Mouse (Mus musculus) right cerebral cortex, postnatal 4 days (tissue): ENCODE measurements around the gene Srxn1.

Experiments used
- DNase-seq: peaks from one replicate; pipeline ENCODE4 v3.0.0-alpha.2; 2022

Srxn1 gene

GRCm38 (mm10) chr2:152090486-152090885, 14.8 kb upstream of the Srxn1 start:
- DNase-seq, result no peak

GRCm38 (mm10) chr2:152091342-152092056, 13.8 kb upstream of the Srxn1 start:
- no peak for DNase-seq

GRCm38 (mm10) chr2:152092927-152093326, 12.4 kb upstream of the Srxn1 start:
- DNase-seq, result no peak

DNA sequence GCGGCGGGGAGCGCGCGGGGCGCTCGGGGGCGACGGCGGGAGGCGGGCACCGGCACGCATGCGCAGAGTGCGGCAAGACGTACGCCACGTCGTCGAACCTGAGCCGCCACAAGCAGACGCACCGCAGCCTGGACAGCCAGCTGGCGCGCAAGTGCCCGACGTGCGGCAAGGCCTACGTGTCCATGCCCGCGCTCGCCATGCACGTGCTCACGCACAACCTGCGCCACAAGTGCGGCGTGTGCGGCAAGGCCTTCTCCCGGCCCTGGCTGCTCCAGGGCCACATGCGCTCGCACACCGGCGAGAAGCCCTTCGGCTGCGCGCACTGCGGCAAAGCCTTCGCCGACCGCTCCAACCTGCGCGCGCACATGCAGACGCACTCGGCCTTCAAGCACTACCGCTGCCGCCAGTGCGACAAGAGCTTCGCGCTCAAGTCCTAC, 11.9 kb upstream of the Srxn1 start:
- DNase-seq, result peak; percentile 73

DNA sequence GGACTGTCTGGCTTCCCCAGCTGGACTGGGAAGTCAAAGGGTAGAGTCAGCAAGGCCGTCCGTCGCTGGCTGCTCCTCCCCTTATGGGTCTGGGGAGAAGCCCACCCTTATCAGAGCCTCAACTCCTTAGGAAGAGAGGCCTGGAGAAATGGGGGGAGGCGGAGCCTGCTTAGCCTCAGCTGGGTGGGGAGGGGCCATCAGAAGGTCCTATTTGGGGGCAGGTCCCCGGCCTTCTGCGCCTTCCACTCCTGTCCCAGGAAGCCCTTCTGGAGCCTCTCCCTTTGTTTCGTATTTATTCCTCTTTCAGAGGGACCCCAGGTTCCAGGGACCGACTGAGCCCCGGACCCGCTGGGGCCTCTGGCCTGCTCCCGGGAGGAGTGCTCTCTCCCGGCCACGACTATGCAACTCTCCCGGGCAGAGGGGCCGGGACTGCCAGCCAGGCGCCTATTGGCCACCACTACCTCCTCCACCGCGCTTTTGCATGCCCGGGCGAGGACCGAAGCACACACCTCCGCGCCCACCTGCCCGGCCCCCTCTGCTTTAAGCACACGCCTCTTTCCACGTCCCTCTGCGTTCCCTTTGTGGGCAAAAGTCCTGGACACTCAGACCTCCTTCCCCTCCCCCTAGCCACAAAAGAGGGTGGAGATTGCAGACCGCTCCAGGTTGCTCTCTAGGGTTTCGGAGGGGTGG, 10.3 kb upstream of the Srxn1 start:
- DNase-seq, result no peak

- no peak for DNase-seq
Measured at GRCm38 (mm10) chr2:152096922-152097321, 8.4 kb upstream of the Srxn1 start.

DNA sequence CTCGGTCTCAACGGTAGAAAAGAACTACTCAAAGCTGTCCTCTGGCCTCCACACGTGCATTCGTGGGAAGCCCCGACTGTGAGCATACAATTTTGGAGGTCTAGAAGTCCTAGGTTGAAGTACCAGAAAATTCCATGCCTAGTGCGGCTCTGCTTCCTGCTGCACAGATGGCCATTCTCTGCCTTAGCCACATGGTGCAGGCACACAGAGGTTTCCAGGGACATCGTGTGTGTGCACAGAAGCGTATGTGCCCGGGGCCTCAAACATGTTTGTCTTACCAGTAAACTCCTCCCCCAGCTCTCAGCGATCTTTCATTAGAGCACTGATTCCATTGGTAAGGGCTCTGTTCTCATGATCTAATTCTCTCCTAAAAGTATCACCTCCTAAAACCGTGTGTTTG, 7.4 kb upstream of the Srxn1 start:
- DNase-seq, result no peak

DNA sequence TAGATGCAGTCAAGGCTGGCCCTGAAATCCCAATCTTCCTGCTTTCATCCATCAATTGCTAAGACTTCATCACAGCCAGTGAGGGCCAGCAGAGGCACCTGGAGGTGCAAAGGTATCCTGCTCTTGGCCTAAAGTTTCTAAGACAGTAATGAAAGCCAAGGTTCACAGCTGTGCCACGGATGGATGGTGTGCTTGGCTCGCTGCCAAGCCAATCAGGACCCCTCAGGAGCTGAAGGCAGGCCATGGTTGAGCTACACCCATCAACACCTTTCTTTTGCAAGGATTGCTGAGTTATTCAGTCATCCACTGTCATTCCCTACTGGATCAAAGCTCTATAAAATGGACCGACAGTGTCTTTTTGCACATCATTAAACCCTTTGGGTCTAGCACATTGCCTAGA, 5.8 kb upstream of the Srxn1 start:
- DNase-seq, result no peak

- DNase-seq, result no peak
Measured at GRCm38 (mm10) chr2:152101761-152102160, 3.6 kb upstream of the Srxn1 start.

DNA sequence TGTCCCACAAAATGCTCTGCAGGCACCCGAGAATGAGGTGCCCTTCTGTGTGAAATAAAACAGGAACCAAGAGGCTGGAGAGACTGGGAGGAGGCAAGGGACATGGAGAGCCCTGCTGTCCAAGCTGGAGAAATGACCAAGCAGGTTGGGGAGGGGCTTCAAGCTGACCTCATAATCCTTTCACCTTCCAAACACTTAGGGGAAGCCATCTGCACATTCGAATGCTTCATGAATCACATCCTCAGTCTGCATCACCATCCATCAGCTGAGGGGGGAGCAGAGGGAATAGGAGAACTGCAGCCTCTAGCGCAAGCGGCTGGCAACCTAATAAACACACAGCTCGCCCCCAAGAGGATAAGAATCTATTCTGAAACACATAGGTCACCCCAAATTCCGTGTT, 2.9 kb upstream of the Srxn1 start:
- DNase-seq, result no peak

DNA sequence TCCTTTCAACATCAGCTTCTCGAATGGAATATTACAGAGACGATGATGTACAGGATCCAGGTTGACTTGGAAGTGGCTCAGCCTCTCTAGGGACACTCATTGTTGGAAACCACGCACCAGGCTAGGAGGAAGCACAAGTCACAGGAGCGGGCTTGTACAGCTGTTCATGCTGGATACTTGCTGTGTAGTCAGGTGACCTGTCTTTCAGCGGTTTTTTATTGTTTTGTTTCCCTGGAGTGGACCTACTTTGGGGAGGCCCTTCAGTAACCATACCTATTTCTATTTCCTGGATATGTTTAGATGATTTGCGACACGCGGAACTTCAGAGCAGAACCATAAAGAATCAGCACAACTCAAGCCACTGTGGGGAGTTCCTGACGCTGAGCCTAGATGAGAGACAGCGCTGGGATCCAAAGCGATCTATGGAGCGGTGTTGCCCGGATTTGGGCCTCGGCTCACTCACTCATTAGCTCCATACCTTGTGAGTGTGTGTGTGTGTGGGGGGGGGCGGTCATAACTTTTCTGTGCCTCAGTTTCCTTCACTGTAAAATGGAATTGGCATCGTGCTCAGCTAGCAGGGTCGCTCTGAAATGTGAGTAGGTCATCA, 502 bp upstream of the Srxn1 start:
- no peak for DNase-seq

DNA sequence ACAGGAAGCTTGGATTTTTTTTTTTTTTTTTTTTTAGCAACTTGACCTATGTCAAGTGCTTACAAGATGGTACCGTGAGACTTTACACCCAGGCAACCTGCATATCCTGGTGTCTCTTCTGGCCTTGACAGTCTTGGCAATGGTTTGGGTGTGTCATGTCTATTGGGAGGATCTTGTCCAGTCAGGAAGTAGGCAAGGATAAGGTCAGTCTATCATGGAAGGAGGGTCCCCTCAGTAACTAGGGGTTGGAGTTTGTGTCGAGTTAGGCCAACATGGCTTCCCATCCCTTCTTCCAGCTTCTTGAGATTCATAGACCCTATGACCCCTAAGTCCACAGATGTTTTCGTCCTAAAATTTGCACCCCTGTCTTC, 894 bp downstream of the Srxn1 start:
- no peak for DNase-seq

DNA sequence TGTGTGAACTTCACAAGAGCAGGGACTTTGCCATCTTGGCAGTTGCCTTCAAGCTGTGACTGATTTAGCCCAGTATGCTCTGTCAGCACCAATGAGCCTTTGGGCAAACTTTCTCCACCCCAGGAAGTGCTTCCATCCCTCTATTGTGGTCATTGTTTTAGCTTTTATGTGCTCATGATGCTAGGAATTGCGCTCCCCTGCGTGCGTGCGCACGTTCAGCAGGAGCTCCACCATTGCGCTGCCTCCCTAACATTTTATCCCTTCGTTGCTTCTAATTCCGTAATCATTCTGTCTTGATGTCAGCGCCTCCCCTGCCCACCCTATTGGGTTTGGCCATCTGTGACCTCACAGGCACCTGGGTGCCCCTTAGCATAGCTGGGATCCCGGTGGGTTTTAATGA, 1.3 kb downstream of the Srxn1 start:
- no peak for DNase-seq

DNA sequence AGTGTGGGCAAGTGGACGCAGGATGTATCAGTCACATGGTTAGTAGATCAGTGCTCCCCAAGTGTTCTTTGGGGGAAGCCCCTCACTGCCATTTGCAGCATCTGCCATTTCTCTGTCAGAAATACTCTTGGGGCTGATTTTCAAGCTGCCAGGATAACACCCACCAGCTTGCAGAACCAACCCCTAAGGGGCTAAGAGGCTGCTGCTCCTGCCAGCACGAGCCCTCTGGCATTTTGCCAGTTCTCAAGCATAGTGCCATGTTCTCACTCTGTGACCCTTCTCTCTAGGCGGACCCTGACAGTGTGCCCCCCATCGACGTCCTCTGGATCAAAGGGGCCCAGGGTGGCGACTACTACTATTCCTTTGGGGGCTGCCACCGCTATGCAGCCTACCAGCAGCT, 3.4 kb downstream of the Srxn1 start:
- DNase-seq, result no peak

- DNase-seq, result no peak
Measured at GRCm38 (mm10) chr2:152109386-152109785, 4.1 kb downstream of the Srxn1 start.

GRCm38 (mm10) chr2:152111311-152111710, 6.0 kb downstream of the Srxn1 start:
- DNase-seq, result no peak

- peak; percentile 95 for DNase-seq
Measured at GRCm38 (mm10) chr2:152111920-152112319, 6.6 kb downstream of the Srxn1 start.

DNA sequence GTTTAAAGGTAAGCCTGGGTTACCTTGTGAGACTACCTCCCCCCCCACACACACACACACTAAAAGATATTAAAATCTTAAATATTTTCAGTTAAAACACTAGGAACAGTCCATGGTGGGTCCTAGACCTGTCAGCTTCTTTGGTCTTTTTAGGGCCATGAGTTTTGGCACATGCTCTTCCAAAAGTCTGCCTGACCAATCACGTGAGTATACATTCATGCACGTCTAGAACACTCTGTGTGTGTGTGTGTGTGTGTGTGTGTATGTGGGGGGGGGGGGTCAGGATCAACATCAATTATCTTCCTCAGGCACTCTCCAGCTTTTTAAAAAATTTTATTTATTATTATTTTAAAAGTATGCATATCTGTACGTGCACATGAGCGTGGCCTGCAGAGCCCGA, 7.2 kb downstream of the Srxn1 start:
- no peak for DNase-seq

DNA sequence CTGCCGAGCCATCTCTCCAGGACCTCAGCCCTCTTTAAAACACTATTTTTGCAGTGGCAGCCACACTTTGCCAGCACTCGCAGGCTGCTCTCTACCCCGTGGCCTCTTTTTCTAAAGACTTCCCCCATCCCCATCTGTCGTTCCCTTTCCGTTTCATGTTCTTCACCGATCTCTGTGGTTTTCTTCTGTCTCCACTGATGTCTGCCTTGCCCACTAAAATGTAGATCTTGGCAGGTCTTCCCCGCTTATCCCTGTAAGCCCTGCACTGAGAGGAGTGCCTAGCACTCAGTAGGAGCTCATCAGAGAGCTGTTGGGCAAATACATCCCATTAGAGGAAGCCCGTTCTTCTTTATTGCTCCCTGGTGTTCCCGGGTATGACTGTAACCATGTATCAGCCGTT, 7.7 kb downstream of the Srxn1 start:
- DNase-seq, result no peak

DNA sequence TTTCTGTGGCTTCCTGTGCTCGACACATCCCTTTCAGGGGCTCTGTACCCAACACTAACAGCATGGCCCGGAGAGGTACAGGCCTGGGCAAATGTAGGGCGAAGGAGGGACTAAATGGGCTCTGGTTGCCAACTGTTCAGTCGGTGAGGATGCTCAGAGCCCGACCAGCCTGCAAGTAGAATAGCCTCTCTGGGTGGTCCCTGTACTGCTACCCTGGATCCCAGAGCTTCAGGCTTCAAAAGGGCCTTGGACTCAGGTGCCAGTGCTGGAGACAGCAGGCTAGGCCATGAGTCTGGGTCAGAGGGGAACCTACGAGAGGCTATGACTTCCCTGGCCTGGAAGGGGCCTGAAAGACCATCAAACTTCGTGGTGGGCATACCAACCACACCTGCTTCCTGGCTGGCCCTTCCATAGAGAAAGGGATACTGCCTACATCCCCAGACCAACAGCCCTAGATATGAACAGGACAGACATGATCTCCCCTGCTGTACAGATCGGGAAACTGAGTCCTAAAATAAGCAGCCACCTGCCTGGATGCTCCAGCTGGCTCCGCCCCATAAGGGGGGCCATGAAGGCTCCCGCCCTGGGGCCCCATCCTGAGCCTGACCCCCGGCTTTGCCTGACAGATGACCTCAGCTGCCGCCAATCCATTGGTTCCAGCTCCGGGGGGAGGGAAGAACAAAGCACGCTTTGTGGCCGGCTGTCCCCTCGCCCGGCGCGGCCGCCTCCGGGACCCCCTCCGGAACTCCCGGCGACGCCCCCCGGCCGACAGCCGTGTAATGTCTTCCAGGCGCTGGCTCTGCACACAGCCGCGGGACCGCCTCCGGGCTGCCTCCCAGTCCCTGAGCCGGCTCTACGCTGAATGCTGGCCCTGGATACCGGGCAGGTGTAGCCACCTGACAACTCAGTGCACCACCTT, 9.0 kb downstream of the Srxn1 start:
- DNase-seq, result no peak

- no peak for DNase-seq
Measured at GRCm38 (mm10) chr2:152117694-152118093, 12.4 kb downstream of the Srxn1 start.

GRCm38 (mm10) chr2:152119228-152119865, 14.0 kb downstream of the Srxn1 start:
- DNase-seq, result no peak

DNA sequence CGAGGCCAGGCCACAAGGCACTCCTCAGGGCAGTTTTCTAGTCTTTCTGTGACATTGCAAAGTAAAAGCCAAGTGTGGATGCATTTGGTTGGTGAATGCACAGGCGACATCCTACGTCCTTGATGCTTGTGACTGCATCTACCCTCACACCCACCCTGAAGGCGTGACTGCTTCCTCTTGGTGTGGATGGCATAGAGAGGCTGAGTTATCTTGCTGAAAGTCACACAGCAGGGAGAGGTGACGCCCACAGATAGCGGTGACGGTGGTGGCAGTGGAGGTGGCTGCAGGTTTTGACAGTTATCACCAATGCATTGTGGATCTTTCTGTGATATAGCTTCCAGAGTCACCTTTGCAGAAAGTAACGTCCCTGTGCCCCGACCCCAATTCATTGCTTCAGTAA, 17.6 kb downstream of the Srxn1 start:
- DNase-seq, result no peak
